Mouse (Mus musculus): Measurements from ENCODE around the gene Mrs2. TPM values are rescaled to one million over a fixed set of nuclear protein-coding genes. Genes with fewer than 3 reads are reported as not detected.

The Mrs2 gene
- 2.8 TPM for polyA plus RNA-seq (2017; shearing (Covaris generic))

DNA sequence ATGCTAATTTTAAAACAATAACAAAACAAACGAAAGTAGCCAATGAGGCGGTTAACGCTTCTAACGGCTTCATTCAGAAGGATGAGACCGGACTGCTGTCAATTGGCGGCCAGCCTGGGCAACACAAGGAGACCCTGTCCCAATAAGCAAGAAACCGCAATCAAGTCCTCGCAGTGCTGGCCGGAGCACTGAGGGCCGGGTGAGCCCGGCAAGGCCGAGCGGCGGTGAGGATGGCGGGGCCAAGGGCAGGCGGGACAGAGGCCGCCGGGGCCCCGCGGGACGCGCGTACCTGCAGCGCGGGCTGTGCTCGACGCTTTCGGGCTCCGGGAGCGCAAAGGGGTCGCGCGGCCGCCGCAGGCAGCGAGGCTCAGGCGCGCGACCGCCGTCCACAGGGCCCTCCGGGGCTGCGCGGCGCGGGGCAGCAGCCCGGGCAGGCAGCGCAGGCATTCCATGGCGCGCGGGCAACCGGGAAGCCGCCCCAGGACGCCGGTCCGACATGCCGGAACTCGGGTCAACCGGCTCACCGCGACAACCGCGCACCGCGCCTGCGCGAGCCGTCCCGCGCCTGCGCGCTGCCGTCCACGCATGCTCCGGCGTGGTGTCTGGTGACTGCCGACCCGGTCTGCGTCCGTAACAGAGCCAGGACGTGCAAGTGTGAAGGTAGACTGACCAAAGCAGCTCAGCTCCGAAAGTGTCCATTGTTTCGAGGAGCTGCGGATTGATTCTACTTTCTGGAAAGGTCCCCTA, at the start of gene Mrs2:
TSS of gene Mrs2 (minus strand) at position 587 of the 747 bp plus-strand sequence.

DNA sequence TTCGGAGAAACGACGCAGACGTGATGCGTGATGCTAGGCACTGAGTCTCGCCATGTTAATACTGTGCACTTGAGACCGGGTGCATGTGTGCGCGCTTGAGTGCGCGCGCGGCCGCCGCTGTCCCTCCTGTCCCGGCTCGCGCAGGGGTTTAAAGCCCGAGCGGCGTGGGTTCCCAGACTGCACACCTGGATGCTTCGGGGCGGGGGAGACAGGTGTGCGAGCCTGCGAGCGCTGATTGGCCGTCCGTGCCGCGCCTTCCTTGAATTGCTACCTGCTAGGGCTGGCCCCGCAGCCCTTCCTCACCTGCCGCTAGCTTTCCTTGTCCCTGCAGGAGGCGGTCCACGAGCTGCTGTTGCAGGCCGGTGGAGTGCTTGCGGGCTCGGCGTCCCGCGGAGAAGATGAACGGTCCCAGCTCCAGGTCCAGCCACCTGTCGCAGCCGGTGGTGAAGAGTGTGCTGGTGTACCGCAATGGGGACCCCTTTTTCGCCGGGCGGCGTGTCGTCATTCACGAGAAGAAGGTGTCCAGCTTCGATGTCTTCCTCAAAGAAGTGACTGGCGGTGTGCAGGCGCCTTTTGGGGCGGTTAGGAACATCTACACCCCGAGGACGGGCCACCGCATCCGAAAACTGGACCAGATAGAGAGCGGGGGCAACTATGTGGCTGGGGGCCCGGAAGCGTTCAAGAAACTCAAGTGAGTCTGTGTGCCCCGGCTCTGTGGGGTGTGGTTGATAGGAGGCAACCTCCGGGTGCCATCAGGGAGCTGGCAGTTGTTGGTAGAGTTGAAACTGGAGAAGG, 35.9 kb upstream of the Mrs2 start, which contains the start of gene Dcdc2a:
TSS of gene Dcdc2a (plus strand) at position 132 of the 795 bp plus-strand sequence.

DNA sequence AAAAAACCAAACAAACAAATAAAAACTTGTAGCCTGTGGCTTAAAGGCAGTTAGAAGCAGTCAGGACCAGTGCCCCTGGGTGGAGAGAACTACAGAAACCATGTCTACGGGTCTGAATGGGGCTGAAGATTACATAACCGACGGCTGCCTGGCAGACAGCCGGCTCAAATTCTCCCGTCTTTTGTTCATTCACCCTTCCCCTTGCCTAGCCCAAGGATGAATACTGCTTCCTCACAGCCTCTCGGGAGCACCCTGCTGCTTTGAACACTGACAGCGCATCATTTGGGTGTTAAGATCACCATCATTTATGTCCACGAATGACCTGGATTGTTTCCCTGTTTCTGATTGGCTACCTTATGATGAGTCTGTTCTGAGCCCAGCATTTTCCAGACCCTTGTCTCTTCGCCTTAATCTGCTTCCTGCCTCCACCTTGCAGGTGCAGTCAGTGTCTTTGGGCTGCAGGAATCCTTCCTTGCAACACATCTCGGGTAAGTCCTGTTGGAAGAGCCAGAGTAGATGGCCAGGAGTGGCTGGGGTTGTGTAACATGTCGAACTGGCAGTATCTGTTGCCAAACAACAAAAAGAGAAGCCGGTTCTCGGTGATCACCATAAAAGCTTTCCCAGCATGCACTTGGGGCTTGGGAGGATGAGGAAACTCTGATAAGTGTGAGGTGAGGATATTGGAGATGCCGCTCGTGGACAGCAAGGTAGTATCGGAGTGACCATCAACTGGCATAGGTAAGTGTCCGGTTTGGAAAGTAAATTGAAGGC, 77.5 kb downstream of the Mrs2 start, which contains the start of gene Gpld1:
TSS of gene Gpld1 (plus strand) at position 641 of the 771 bp plus-strand sequence.

Other genes starting within 250 kb of the Mrs2 start
- gene BC005537, start 218.7 kb downstream of the Mrs2 start, polyA plus RNA-seq (2017; shearing (Covaris generic)): 14.1 TPM
- 84.7 TPM for gene Acot13, start 188.8 kb downstream of the Mrs2 start, polyA plus RNA-seq (2017; shearing (Covaris generic))
- gene Tdp2, start 188.7 kb downstream of the Mrs2 start, polyA plus RNA-seq (2017; shearing (Covaris generic)): 36.5 TPM
- 1.1 TPM for gene D130043K22Rik, start 175.2 kb downstream of the Mrs2 start, polyA plus RNA-seq (2017; shearing (Covaris generic))
- 0.23 TPM for gene Aldh5a1, start 82.7 kb downstream of the Mrs2 start, polyA plus RNA-seq (2017; shearing (Covaris generic))
- gene Gpld1, start 77.2 kb downstream of the Mrs2 start, polyA plus RNA-seq (2017; shearing (Covaris generic)): 6.4 TPM
- not detected for gene Dcdc2a, start 35.6 kb upstream of the Mrs2 start, polyA plus RNA-seq (2017; shearing (Covaris generic))